Mouse (Mus musculus): Measurements from ENCODE around the gene Lrch1.

- TF ChIP-seq POLR2A (IDR thresholded peaks at IDR 0.05; ENCODE audit: insufficient read depth, low read depth, low read length) (no peak), CTCF (IDR thresholded peaks at IDR 0.05; ENCODE audit: insufficient read depth, low read depth, low read length) (no peak)
Measured at GRCm38 (mm10) chr14:74929739-74930138, 17.9 kb downstream of the Lrch1 start.
